Mouse (Mus musculus) intestine, embryonic 16.5 days (tissue): ENCODE results near the gene Mastl. TPM values are rescaled to one million over a fixed set of nuclear protein-coding genes. Genes with fewer than 3 reads are reported as not detected.
A peak's percentile ranks its signal among the peaks of the same experiment; 100 is the strongest.

Experiments
- ATAC-seq: fragments of 200-750 bp; cut with Nextera tagmentation; 2 replicates; pipeline ENCODE4 v1.8.0; 2017; ENCODE audit warnings: moderate TSS enrichment, moderate library complexity
- H3K27ac ChIP-seq: fragments of 300-500 bp; sonication (generic); 2 replicates; pipeline ENCODE4 v1.5.1; 2014; ENCODE audit warnings: mild to moderate bottlenecking, low read length
- H3K27me3 ChIP-seq: fragments of 300-500 bp; sonication (generic); replicated peaks from 2 replicates; pipeline ENCODE4 v1.6.1; 2014; ENCODE audit warnings: low read length, control low read depth, mixed read lengths; ENCODE audit not compliant: control insufficient read depth, insufficient read depth
- H3K36me3 ChIP-seq: fragments of 300-500 bp; sonication (generic); 2 replicates; pipeline ENCODE4 v1.6.1; 2014; ENCODE audit warnings: low read length, control low read depth; ENCODE audit not compliant: control insufficient read depth, insufficient read depth
- H3K4me1 ChIP-seq: fragments of 300-500 bp; sonication (generic); 2 replicates; pipeline ENCODE4 v1.6.1; 2014; ENCODE audit warnings: low read length, control low read depth, mixed read lengths; ENCODE audit not compliant: control insufficient read depth, insufficient read depth
- H3K4me2 ChIP-seq: fragments of 300-500 bp; sonication (generic); 2 replicates; pipeline ENCODE4 v1.6.1; 2014; ENCODE audit warnings: low read depth, low read length, control low read depth
- H3K4me3 ChIP-seq: fragments of 300-500 bp; sonication (generic); 2 replicates; pipeline ENCODE4 v1.5.1; 2014; ENCODE audit warnings: mild to moderate bottlenecking, low read length
- H3K9ac ChIP-seq: fragments of 300-500 bp; sonication (generic); 2 replicates; pipeline ENCODE4 v1.6.1; 2014; ENCODE audit warnings: low read depth, low read length
- H3K9me3 ChIP-seq: fragments of 300-500 bp; sonication (generic); 2 replicates; pipeline ENCODE4 v1.6.1; 2016; ENCODE audit warnings: low read length, control low read depth; ENCODE audit not compliant: control insufficient read depth
- WGBS: fragments of 180-500 bp; shearing (Covaris S2); extraction: QIAGEN DNeasy Blood & Tissue Kit; methylation state at CpG from one replicate; pipeline ENCODE4 v1.1.7; 2014; 5-methylcytosine and 5-hydroxymethylcytosine counted together
- polyA plus RNA-seq: library from polyadenylated mRNA; unstranded; fragments of >200 nt; fragmentation: Nextera tagmentation; extraction: Ambion mirVana; gene quantifications from 2 replicates; pipeline ENCODE4 v1.2.1, GENCODE M21; 2015

The Mastl gene
- polyA plus RNA-seq: 5.9 and 7.8 TPM in 2 replicates

DNA sequence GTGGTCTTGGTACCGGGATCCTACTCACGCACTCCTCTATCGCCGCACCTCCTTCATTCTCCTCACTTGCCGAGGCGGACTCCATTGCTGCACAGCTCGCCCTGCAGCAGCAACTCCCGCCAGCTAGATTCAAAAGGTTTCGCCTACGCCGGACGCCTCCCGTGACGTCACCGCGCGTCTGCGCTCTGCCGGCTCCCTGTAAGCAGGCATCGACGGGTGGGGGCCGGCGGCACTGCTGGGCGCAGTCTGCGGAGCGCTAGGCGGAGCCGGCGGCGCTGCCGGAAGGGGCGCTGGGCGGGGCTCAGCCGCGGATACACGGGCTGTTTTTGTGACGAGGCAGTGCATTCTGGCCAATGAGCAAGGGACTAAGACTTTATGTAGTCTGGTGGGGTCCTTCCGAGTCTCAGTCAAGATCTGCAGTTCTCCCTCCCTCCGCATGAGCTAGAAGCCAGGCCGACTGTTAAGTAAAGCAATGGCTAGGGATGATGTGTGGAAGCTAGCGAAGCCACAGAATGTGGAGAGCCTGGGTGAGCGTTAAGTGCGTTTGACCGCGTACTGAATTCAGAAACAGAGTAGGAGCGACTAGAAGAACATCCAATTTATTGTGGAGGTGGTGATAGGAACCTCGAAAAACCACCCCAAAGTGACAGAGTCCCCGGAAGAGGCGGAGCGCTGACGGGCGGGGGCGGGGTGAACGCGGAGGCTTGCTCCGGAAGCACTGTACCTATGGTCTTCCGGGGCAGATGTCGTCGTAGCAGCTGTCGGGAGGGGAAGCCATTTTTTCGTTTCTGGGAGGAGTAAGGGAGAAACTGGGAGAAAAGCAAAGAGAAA, at the start of gene Mastl, which contains the start of gene Yme1l1:
Gene Mastl, minus strand, starts transcription at position 248 of the 831 bp plus-strand sequence.
Gene Yme1l1, plus strand, starts transcription at position 593 of the 831 bp plus-strand sequence.
- Histone ChIP-seq H3K27me3 (no peaks in the 10 kb centered on the region), H3K4me1 (peaks cover 14% of the 10 kb centered on the region), H3K9me3 (no peaks in the 10 kb centered on the region), H3K4me2 (peak within 1 kb of the TSS; percentile 78), H3K36me3 (no peaks in the 10 kb centered on the region), H3K27ac (peak within 1 kb of the TSS; percentile 100), H3K9ac (peak within 1 kb of the TSS; percentile 79), H3K4me3 (peak within 1 kb of the TSS; percentile 74)
- ATAC-seq: peak; percentile 99
- WGBS: under 1% methylated on average over 61 of the region's 61 CpGs

DNA sequence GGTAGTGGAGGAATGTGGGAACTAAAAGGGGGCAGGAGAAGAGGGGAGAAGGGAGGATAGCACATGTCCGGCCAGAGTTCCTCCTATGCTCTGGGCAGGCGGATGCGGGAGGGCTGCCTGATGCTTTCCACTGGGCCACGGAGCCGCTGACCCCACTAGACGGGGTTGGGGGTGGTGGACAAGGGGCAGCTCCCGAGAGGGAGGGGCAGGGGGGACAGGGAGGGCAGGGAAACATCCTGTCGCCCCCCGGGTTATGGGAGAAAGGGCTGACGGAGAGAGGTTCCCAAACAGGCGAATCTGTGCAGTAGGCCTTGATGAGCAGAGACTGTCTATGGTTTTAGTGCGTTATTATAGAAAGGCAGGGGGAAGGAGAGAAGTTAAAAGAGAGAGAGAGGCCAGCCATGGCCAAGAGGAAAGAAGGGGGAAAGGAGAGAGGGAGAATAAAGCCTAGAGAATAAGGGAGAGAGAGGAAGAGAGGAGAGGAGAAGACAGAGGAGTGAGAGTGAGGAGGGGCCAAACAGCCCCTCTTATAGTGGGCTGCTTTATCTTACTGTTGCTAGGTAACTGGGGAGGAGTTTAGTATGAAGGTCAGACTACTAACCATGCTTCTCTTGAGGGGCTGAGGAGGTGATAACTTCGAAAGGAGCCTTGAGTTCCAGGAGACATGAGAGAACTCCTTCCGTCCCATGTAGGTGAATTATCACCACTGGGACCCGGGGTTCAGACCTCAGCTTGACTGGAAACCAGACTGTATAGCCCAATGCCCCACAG, 47.3 kb upstream of the Mastl start:
- Histone ChIP-seq H3K9me3 (no peaks in the 10 kb centered on the region), H3K27ac (no peak overlapping the region), H3K4me3 (no peak overlapping the region), H3K27me3 (no peaks in the 10 kb centered on the region), H3K9ac (no peak overlapping the region), H3K4me1 (no peaks in the 10 kb centered on the region), H3K36me3 (0 out of 2 replicates have a peak, but pooled peaks cover 2% of the 10 kb centered on the region), H3K4me2 (no peak overlapping the region)
- 54% methylated on average over 15 of the region's 15 CpGs for WGBS
- ATAC-seq: no peak

DNA sequence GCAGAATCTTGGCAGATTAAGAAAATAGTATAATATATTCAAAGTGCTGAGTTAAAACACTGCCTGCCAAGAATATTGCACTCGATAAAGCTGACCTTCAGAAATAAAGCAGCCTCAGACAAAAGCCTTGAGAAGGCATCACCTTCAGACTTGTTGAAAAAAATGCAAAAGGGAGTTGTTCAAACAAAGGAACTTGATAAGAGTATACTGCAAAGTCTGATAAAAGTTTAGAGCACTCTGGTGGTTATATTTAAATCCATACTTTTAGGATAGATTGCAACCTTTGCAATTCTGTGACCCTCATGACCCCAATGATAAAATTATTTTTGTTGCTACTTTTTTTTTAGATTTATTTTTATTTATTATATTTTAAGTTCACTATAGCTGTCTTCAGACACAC, 45.2 kb upstream of the Mastl start:
- H3K4me2 ChIP-seq: no peak overlapping the region
- H3K9me3 ChIP-seq: no peaks in the 10 kb centered on the region
- H3K4me3 ChIP-seq: no peak overlapping the region
- ATAC-seq: no peak
- no peaks in the 10 kb centered on the region for H3K4me1 ChIP-seq
- H3K27ac ChIP-seq: no peak overlapping the region
- 44% methylated on average over 1 of the region's 1 CpGs for WGBS
- H3K36me3 ChIP-seq: 0 out of 2 replicates have a peak, but pooled peaks cover 2% of the 10 kb centered on the region
- H3K27me3 ChIP-seq: no peaks in the 10 kb centered on the region
- H3K9ac ChIP-seq: no peak overlapping the region

DNA sequence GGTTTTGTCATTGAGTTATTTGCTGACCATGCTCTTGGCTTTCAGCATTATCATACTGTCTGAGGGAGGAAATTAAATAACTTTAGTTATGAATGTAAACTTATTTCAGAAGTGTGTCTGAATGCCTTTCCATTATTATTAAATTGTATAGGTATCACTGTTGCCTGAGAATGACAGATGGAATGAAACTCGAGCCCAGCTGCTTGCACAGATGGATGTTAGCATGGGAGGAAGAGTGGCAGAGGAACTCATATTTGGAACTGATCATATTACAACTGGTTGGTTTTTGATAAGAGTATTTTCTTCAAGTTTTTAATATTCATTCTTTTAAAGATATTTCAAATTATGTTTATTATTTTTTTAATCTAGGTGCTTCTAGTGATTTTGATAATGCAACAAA, 38.5 kb upstream of the Mastl start:
- Histone ChIP-seq H3K4me1 (no peaks in the 10 kb centered on the region), H3K27me3 (no peaks in the 10 kb centered on the region), H3K9ac (no peak overlapping the region), H3K36me3 (peaks cover 8% of the 10 kb centered on the region; the same call in 1 of the 2 replicates), H3K27ac (no peak overlapping the region), H3K4me3 (no peak overlapping the region), H3K4me2 (no peak overlapping the region), H3K9me3 (no peaks in the 10 kb centered on the region)
- 88% methylated on average over 1 of the region's 1 CpGs for WGBS
- no peak for ATAC-seq

DNA sequence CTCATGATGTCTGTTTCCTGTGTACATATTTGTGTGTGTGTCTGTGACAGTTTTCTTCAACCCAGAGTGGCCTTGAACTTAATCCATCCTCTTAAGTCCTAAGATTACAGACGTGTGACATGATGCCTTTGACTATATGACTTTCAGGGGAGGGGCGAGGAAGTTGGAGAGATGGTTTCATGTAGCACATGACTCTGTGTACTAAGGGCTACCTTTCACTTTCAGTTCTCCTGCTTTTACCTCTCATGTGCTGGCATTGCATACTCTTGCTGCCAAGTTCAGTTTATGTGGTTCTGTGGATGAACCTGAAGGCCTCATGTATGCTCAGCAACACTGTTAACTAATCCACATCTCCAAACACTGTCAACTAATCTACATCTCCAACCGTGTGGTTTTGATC, 16.5 kb upstream of the Mastl start:
- H3K9ac ChIP-seq: no peak overlapping the region
- no peaks in the 10 kb centered on the region for H3K27me3 ChIP-seq
- H3K4me3 ChIP-seq: no peak overlapping the region
- no peaks in the 10 kb centered on the region for H3K9me3 ChIP-seq
- H3K36me3 ChIP-seq: peaks cover 5% of the 10 kb centered on the region; the same call in 1 of the 2 replicates
- ATAC-seq: no peak
- H3K4me2 ChIP-seq: no peak overlapping the region
- no peaks in the 10 kb centered on the region for H3K4me1 ChIP-seq
- WGBS: 76% methylated on average over 3 of the region's 3 CpGs
- no peak overlapping the region for H3K27ac ChIP-seq

DNA sequence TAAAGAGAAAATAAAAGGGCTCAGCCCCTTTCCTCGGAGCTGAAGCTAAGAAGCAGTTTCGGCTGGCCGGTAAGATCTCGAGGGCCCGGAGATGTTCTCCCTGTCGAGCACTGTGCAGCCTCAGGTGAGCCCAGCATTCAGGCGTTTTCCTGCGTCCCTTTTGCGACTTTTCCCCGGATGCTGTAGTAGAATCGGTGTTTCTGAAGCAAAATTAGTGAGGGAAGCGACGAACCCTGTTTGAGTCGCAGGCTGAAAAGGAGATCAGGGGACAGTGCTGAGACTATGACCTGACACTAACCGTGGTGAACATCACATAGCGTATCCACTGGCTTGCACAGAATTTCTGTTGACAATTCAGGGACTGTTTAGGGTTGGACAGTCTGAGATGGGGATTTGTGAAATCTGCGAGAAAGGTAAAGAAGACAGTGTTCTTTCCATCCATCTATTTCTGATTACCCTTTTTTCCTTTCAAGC, 821 bp upstream of the Mastl start:
- ATAC-seq: peak; percentile 7
- Histone ChIP-seq H3K27me3 (no peaks in the 10 kb centered on the region), H3K4me3 (peak overlapping the region; percentile 74), H3K4me1 (peaks cover 14% of the 10 kb centered on the region), H3K27ac (peak overlapping the region; percentile 100), H3K9ac (peak overlapping the region; percentile 79), H3K9me3 (no peaks in the 10 kb centered on the region), H3K36me3 (no peaks in the 10 kb centered on the region), H3K4me2 (peak overlapping the region; percentile 43)
- under 1% methylated on average over 17 of the region's 17 CpGs for WGBS

DNA sequence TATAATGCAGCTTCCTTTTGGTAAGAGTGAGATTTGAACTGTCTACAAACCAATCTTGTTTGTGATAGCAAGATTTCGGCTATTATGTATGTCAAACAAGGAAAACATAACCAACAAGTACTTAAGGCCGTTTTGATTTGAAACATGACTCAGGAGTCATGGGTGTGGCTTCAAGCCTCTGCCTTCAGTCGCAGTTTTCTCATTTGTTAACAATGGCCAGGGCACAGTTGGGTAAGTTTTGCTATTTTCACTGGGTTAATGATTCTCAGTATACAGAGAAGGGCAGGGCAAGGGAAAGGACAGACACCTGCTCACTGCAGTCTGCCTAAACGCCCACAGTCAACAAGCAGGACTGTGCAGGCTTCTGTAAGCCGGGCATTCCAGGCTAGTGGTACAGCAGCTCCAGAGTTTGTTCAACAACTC, 614 bp downstream of the Mastl start:
- Histone ChIP-seq H3K9ac (peak overlapping the region; percentile 79), H3K9me3 (no peaks in the 10 kb centered on the region), H3K36me3 (peaks cover 2% of the 10 kb centered on the region; the same call in 1 of the 2 replicates), H3K27ac (peak overlapping the region; percentile 100), H3K4me1 (peaks cover 14% of the 10 kb centered on the region), H3K27me3 (no peaks in the 10 kb centered on the region), H3K4me3 (peak overlapping the region; percentile 74), H3K4me2 (peak overlapping the region; percentile 78)
- peak; percentile 80 for ATAC-seq
- WGBS: 3% methylated on average over 5 of the region's 5 CpGs

DNA sequence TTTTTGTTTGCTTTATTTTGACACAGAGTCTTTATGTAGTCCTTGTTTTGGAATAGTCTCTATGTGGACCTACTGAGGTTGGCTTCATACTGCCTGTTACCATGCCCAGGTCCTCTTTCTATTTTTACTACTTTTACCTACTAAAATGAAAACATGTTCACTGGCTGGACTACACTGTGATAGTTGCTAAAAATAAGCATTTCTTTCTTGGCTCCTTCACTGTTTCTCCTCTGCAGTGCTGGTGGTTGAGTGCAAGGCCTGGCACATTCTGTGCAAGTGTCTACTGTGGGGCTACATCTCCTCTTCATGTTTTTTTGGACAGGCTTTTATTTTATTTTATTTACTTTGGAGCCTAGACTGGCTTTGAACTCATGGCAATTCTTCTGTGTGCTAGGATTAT, 36.3 kb downstream of the Mastl start:
- H3K36me3 ChIP-seq: 0 out of 2 replicates have a peak, but pooled peaks cover 5% of the 10 kb centered on the region
- ATAC-seq: no peak
- no peak overlapping the region for H3K27ac ChIP-seq
- no peaks in the 10 kb centered on the region for H3K9me3 ChIP-seq
- no peak overlapping the region for H3K9ac ChIP-seq
- no peaks in the 10 kb centered on the region for H3K4me1 ChIP-seq
- H3K4me2 ChIP-seq: no peak overlapping the region
- no peaks in the 10 kb centered on the region for H3K27me3 ChIP-seq
- H3K4me3 ChIP-seq: no peak overlapping the region

DNA sequence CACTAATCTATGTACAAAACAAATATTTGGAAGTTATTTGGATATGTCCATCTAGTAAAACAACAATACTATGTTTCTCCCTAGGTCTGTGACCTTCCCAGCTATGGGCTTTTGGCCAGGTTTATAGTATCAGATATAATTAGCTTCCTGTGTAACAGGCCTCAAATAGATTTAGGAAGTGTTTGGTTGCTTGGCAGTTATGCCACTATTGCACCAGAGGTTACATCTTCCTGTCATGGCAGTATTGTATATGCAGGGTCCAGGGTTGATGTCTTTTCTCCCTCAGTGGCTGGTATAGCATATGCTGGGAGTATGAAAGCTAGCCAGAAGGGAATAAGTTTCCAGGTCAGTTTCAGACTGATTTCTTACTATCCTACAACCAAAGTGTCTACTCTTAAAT, 53.6 kb downstream of the Mastl start:
- no peak overlapping the region for H3K4me3 ChIP-seq
- no peak overlapping the region for H3K9ac ChIP-seq
- no peaks in the 10 kb centered on the region for H3K27me3 ChIP-seq
- ATAC-seq: no peak
- H3K4me2 ChIP-seq: no peak overlapping the region
- H3K4me1 ChIP-seq: no peaks in the 10 kb centered on the region
- H3K9me3 ChIP-seq: no peaks in the 10 kb centered on the region
- no peak overlapping the region for H3K27ac ChIP-seq
- H3K36me3 ChIP-seq: no peaks in the 10 kb centered on the region
